Mouse (Mus musculus) CD4-positive naive resting alpha-beta T cell, adult 76 days (primary cell): Measurements from ENCODE around the gene Irgm2. TPM values are rescaled to one million over a fixed set of nuclear protein-coding genes. Genes with fewer than 3 reads are reported as not detected.

Source experiments
- total RNA-seq: library from RNA; stranded (reverse); gene quantifications from one replicate; pipeline ENCODE4 v1.2.4, GENCODE M21; 2023

Gene Irgm2
- total RNA-seq, result 13.8 TPM

DNA sequence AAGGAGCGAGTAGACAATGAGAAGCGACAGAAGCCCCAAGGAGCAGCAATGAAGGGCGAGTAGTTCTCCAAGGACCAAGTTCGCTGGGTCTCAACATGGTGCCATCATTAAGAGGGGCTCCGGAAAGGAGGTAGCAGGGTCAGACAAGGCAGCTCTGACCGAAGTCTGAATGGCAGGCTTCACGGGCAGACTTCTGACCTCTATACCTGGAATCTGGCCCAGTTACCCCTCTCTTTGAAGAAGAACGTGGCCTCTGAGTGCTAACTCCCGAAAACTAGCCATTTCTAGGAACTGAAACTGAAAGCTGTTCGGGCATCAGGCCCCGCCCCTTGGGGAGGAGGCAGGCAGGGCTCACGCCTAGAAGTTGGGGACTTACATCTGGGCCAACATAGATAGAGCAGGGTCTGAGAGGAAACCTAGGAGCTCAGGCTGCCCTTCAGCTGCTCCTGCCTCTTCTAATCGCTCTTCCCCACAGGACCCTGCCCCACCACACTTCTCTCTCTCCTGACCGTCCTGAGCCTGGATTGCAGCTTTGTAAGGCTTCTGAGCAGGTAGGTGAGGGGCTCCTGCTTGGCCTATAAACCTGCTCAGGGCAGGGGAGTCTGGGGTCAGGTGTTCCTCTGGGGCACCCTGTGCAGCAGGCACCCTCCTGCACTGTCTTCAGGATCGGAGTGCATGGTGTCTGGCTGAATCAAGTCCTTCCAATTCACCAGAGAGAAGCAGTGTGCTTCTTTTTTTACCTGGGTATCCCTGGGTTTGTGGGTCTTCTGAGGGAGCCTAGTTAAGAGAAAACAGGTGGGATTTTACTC is at the start of gene Irgm2, which contains the start of gene Igtp:
Irgm2 (plus strand) TSS at position 390 of the 809 bp plus-strand sequence.
Igtp (plus strand) TSS at position 328 of the 809 bp plus-strand sequence.

DNA sequence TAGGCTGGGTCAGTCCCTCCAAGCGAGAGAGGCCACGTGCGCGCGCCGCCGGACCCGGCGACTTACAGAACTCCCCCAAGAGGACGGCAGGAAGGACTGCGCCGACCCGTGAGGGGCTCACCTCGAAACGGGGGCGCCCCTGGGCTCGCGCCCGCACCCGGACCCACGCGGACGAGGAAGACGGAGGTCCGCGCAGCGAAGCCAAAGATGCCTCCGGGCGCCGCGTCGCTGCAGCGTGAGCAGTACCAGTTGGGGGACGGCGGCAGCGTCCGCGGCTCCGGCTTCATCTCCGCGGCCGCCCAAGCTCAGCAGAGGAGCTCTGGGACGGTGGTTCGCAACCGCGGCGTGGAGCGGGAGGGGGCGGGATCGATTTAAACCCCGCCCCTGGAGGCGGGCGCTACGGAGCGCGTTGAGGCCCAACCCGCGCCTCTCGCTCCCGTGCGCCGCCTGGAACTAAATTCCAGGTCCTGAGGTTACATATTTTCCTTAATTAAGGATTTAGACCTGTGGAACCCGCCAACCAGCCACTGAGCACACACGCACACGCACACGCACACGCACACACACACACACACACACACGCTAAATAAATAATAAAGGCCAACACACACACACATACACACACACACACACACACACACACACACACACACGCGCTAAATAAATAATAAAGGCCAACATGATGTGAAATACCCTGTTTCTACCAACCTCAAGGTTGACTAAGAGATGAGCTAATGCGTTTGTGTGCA is 31.1 kb upstream of the Irgm2 start, which contains the start of gene Gemin5:
Gemin5 (minus strand) TSS at position 373 of the 749 bp plus-strand sequence.

GRCm38 (mm10) chr11:58171459-58172091 is 27.8 kb upstream of the Irgm2 start, which contains the start of gene Mrpl22:
Gene Mrpl22 (plus strand): TSS chr11:58171661.

Other genes with a start within 250 kb of the Irgm2 start
- 131 TPM for gene Larp1, start 190.6 kb upstream of the Irgm2 start, total RNA-seq
- not detected for gene Gm12248, start 106.5 kb upstream of the Irgm2 start, total RNA-seq
- gene Cnot8, start 95.5 kb upstream of the Irgm2 start, total RNA-seq, result 35.8 TPM
- gene Gemin5, start 31.1 kb upstream of the Irgm2 start, total RNA-seq, result 18.5 TPM
- gene Mrpl22, start 28.0 kb upstream of the Irgm2 start, total RNA-seq, result 21.3 TPM
- gene Igtp, start 62 bp upstream of the Irgm2 start, total RNA-seq, result 67.6 TPM
- gene 4930438A08Rik, start 75.2 kb downstream of the Irgm2 start, total RNA-seq, result not detected
- gene Zfp692, start 107.5 kb downstream of the Irgm2 start, total RNA-seq, result 30.7 TPM
- 41.1 TPM for gene Zfp672, start 130.7 kb downstream of the Irgm2 start, total RNA-seq
- gene Sh3bp5l, start 131.1 kb downstream of the Irgm2 start, total RNA-seq, result 24.1 TPM
- not detected for gene Lypd8, start 179.4 kb downstream of the Irgm2 start, total RNA-seq
- not detected for gene 1810065E05Rik, start 221.5 kb downstream of the Irgm2 start, total RNA-seq
- not detected for gene Gm12253, start 232.9 kb downstream of the Irgm2 start, total RNA-seq